In the genomic region with DNA sequence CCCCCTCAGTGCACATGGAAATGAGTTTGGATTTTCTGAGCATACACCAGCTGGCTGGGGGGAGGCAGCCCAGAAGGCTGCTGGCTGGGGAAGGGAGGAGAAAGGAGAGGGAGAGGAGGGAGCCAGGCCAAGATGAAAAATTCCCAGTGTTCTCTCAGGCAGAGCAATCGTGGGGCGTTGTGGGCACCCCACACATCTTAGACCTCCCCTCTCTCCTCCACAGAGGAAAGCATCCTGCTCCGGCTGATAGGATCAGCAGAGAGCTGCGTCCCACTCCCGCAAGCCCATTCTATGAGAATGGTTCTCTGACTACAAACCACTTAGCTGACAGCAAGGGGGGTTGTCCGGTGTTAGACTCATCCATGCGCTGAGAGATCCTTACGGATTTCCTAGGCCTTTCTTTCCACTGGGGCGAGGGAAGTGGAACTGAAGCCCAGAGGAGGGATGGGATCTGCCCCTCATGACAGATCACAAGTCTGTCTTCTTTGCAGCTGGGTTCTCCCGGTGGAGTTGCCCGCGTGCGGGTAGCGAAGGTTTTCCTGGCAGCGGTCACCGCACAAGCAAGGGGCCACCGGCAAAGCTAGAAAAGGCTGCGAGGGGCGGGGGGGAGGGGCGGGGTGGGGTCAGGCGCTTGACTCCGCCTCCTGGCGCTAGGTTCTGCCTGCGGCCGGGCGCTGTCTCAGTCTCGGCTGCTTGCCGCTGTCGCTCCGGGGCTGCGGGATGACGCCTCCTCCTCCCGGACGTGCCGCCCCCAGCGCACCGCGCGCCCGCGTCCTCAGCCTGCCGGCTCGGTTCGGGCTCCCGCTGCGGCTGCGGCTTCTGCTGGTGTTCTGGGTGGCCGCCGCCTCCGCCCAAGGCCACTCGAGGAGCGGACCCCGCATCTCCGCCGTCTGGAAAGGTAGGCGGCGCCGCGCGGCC, we compare ENCODE assay signal across 8 mouse cellular contexts. TPM values are rescaled to one million over a fixed set of nuclear protein-coding genes. Genes with fewer than 3 reads are reported as not detected.
DNase-seq lines count a peak whose midpoint lies in the region; ATAC-seq and TF ChIP-seq lines count a peak whose summit lies in the region.

A gene (plus strand): TSS at position 682 of the 918 bp plus-strand sequence.

- peaks cover 41% of the 10 kb centered on the region for H3K4me1 ChIP-seq in hindbrain, embryonic 15.5 days (replicated peaks)

- DNase-seq in R1 (ENCODE audit: low read depth, low spot score): peak; percentile 82
- DNase-seq in cerebellum, postnatal 25 days: peak; percentile 93 to 94
- DNase-seq in gastrocnemius, adult 2 months: peak; percentile 90
- DNase-seq in left cerebral cortex, adult 18-20 months (ENCODE audit: low spot score in 2 of 2): peak; percentile 85 to 91
- DNase-seq in lung, postnatal 4 days: peak; percentile 82 to 87
- DNase-seq in right cerebral cortex, adult 2 months (ENCODE audit: low spot score in 2 of 2): peak; percentile 85 to 86
- peak; percentile 28 to 67 for DNase-seq in urinary bladder, postnatal 36 days (ENCODE audit: low spot score in 2 of 2)

- H3K4me3 ChIP-seq in gastrocnemius, adult 2 months: peak within 1 kb of the TSS; percentile 97
- H3K4me3 ChIP-seq in hindbrain, embryonic 15.5 days: peak within 1 kb of the TSS; percentile 93

- no peaks in the 10 kb centered on the region; the same call in 1 of the 2 replicates for H3K27me3 ChIP-seq in hindbrain, embryonic 15.5 days

- H3K36me3 ChIP-seq in hindbrain, embryonic 15.5 days: no peaks in the 10 kb centered on the region

- WGBS in hindbrain, embryonic 15.5 days: 1% methylated on average over 58 of the region's 60 CpGs

- peak within 1 kb of the TSS; percentile 65 for H3K4me2 ChIP-seq in hindbrain, embryonic 15.5 days

- TF ChIP-seq CTCF in gastrocnemius, adult 2 months (IDR thresholded peaks at IDR 0.05): no peak

- H3K9ac ChIP-seq in hindbrain, embryonic 15.5 days: peak within 1 kb of the TSS; percentile 86

- H3K9me3 ChIP-seq in hindbrain, embryonic 15.5 days: no peaks in the 10 kb centered on the region

- intact Hi-C loops in gastrocnemius, adult 2 months (cut with DNase I): loop anchor here (2.0 to 5.0 kb wide), 2 partner anchors 25 to 77 kb away; no protein-coding TSS in a partner anchor

- peak within 1 kb of the TSS; percentile 90 for H3K27ac ChIP-seq in gastrocnemius, adult 2 months
- H3K27ac ChIP-seq in hindbrain, embryonic 15.5 days (replicated peaks): peak within 1 kb of the TSS; percentile 94

- ATAC-seq in hindbrain, embryonic 15.5 days (ENCODE audit: low FRiP score, low read depth): peak; percentile 84

RNA-seq across cellular contexts. Expression of the gene that starts here (rescaled TPM):
- 10 to 100 TPM in 1 of 2 experiments, 1 to 10 TPM in 1; 9.0 to 14.4 TPM for total RNA-seq in gastrocnemius, adult 2 months (2021)
- polyA plus RNA-seq in hindbrain, embryonic 15.5 days (2015; fragmentation: Nextera tagmentation; extraction: Ambion mirVana): 2.5 and 3.7 TPM in 2 replicates
- 100 to 1,000 TPM; 135 to 160 TPM for total RNA-seq in left cerebral cortex, adult 18-20 months (2021)

Comparison
In these comparisons a context has a peak if more than half of its experiments do, and no peak if none do; other contexts are left out.
1. Peak in every context shown above with its lines: DNase-seq, ATAC-seq, H3K4me3 ChIP-seq and H3K27ac ChIP-seq.
2. RNA of the gene that starts here (total RNA-seq): 135 to 160 TPM in left cerebral cortex, adult 18-20 months; 9.0 to 14.4 TPM in gastrocnemius, adult 2 months; every median in the first group is over 4 times any median in the second.